Mouse (Mus musculus): Measurements from ENCODE around the gene Saal1. TPM values are rescaled to one million over a fixed set of nuclear protein-coding genes. Genes with fewer than 3 reads are reported as not detected.

The Saal1 gene
- polyA plus RNA-seq, 1 experiment from 2014 or later = 9.5 TPM

GRCm38 (mm10) chr7:46678417-46678816 lies 32.1 kb downstream of the Saal1 start:
- DNase-seq (ENCODE audit: low spot score) (no peak), ATAC-seq (no peak)
- H3K9me3 ChIP-seq (ENCODE audit: low read length) = no peaks in the 10 kb centered on the region
- H3K27ac ChIP-seq (ENCODE audit: low read length) = no peak overlapping the region
- H3K4me2 ChIP-seq (replicated peaks; ENCODE audit: low read depth, low read length) = no peak overlapping the region
- H3K27me3 ChIP-seq (replicated peaks; ENCODE audit: insufficient read depth, low read length) = no peaks in the 10 kb centered on the region
- 85% methylated on average over 3 of the region's 3 CpGs for WGBS
- H3K36me3 ChIP-seq (ENCODE audit: insufficient read depth, low read length) = no peaks in the 10 kb centered on the region
- H3K4me3 ChIP-seq (ENCODE audit: low read depth, low read length) = no peak overlapping the region
- no peak overlapping the region for H3K9ac ChIP-seq (replicated peaks; ENCODE audit: low read depth)
- no peak for TF ChIP-seq CTCF (IDR thresholded peaks at IDR 0.05)
- TF ChIP-seq EP300 (IDR thresholded peaks at IDR 0.05) = no peak
- no peaks in the 10 kb centered on the region for H3K4me1 ChIP-seq (ENCODE audit: insufficient read depth, low read depth, low read length)

GRCm38 (mm10) chr7:46676808-46677360 lies 33.6 kb downstream of the Saal1 start:
- Histone ChIP-seq H3K4me1 (ENCODE audit: insufficient read depth, low read depth, low read length) (no peaks in the 10 kb centered on the region), H3K36me3 (ENCODE audit: insufficient read depth, low read length) (no peaks in the 10 kb centered on the region), H3K4me3 (ENCODE audit: low read depth, low read length) (no peak overlapping the region), H3K27ac (ENCODE audit: low read length) (no peak overlapping the region), H3K9ac (replicated peaks; ENCODE audit: low read depth) (no peak overlapping the region), H3K9me3 (ENCODE audit: low read length) (no peaks in the 10 kb centered on the region), H3K4me2 (replicated peaks; ENCODE audit: low read depth, low read length) (no peak overlapping the region), H3K27me3 (replicated peaks; ENCODE audit: insufficient read depth, low read length) (no peaks in the 10 kb centered on the region)
- no peak for ATAC-seq
- TF ChIP-seq EP300 (IDR thresholded peaks at IDR 0.05) (no peak), CTCF (IDR thresholded peaks at IDR 0.05) (no peak)
- DNase-seq (ENCODE audit: low spot score) = no peak
- WGBS = 47% methylated on average over 5 of the region's 5 CpGs

GRCm38 (mm10) chr7:46675886-46676285 lies 34.6 kb downstream of the Saal1 start:
- TF ChIP-seq CTCF (IDR thresholded peaks at IDR 0.05) = no peak
- TF ChIP-seq EP300 (IDR thresholded peaks at IDR 0.05) = no peak
- Histone ChIP-seq H3K4me1 (ENCODE audit: insufficient read depth, low read depth, low read length) (no peaks in the 10 kb centered on the region), H3K4me2 (replicated peaks; ENCODE audit: low read depth, low read length) (no peak overlapping the region), H3K36me3 (ENCODE audit: insufficient read depth, low read length) (no peaks in the 10 kb centered on the region), H3K9me3 (ENCODE audit: low read length) (no peaks in the 10 kb centered on the region), H3K27ac (ENCODE audit: low read length) (no peak overlapping the region), H3K9ac (replicated peaks; ENCODE audit: low read depth) (no peak overlapping the region), H3K4me3 (ENCODE audit: low read depth, low read length) (no peak overlapping the region), H3K27me3 (replicated peaks; ENCODE audit: insufficient read depth, low read length) (no peaks in the 10 kb centered on the region)
- WGBS = 73% methylated on average over 8 of the region's 8 CpGs
- no peak for ATAC-seq
- DNase-seq (ENCODE audit: low spot score) = no peak

GRCm38 (mm10) chr7:46675061-46675460 lies 35.4 kb downstream of the Saal1 start:
- no peak for TF ChIP-seq CTCF (IDR thresholded peaks at IDR 0.05)
- no peak for TF ChIP-seq EP300 (IDR thresholded peaks at IDR 0.05)
- Histone ChIP-seq H3K36me3 (ENCODE audit: insufficient read depth, low read length) (no peaks in the 10 kb centered on the region), H3K9ac (replicated peaks; ENCODE audit: low read depth) (no peak overlapping the region), H3K27ac (ENCODE audit: low read length) (no peak overlapping the region), H3K9me3 (ENCODE audit: low read length) (no peaks in the 10 kb centered on the region), H3K4me3 (ENCODE audit: low read depth, low read length) (no peak overlapping the region), H3K4me1 (ENCODE audit: insufficient read depth, low read depth, low read length) (no peaks in the 10 kb centered on the region), H3K27me3 (replicated peaks; ENCODE audit: insufficient read depth, low read length) (no peaks in the 10 kb centered on the region), H3K4me2 (replicated peaks; ENCODE audit: low read depth, low read length) (no peak overlapping the region)
- no peak for DNase-seq (ENCODE audit: low spot score)
- ATAC-seq = no peak
- WGBS = 90% methylated on average over 7 of the region's 7 CpGs

GRCm38 (mm10) chr7:46672160-46672672 lies 38.3 kb downstream of the Saal1 start, which contains the start of gene Tph1:
Gene Tph1 (minus strand): TSS chr7:46672537.
- H3K4me3 ChIP-seq (ENCODE audit: low read depth, low read length) = no peak within 1 kb of the TSS
- no peaks in the 10 kb centered on the region for H3K27me3 ChIP-seq (replicated peaks; ENCODE audit: insufficient read depth, low read length)
- DNase-seq (ENCODE audit: low spot score) = peak; percentile 34
- no peaks in the 10 kb centered on the region for H3K36me3 ChIP-seq (ENCODE audit: insufficient read depth, low read length)
- no peak within 1 kb of the TSS for H3K27ac ChIP-seq (ENCODE audit: low read length)
- H3K4me2 ChIP-seq (replicated peaks; ENCODE audit: low read depth, low read length) = no peak within 1 kb of the TSS
- WGBS = 15% methylated on average over 10 of the region's 10 CpGs
- H3K9me3 ChIP-seq (ENCODE audit: low read length) = no peaks in the 10 kb centered on the region
- no peaks in the 10 kb centered on the region for H3K4me1 ChIP-seq (ENCODE audit: insufficient read depth, low read depth, low read length)
- peak; percentile 57 for ATAC-seq
- no peak within 1 kb of the TSS for H3K9ac ChIP-seq (replicated peaks; ENCODE audit: low read depth)
- no peak for TF ChIP-seq EP300 (IDR thresholded peaks at IDR 0.05)
- TF ChIP-seq CTCF (IDR thresholded peaks at IDR 0.05) = no peak

- H3K27ac ChIP-seq (ENCODE audit: low read length) = no peak overlapping the region
- no peak overlapping the region for H3K9ac ChIP-seq (replicated peaks; ENCODE audit: low read depth)
- no peak overlapping the region for H3K4me3 ChIP-seq (ENCODE audit: low read depth, low read length)
- H3K4me1 ChIP-seq (ENCODE audit: insufficient read depth, low read depth, low read length) = no peaks in the 10 kb centered on the region
- no peak overlapping the region for H3K4me2 ChIP-seq (replicated peaks; ENCODE audit: low read depth, low read length)
- no peaks in the 10 kb centered on the region for H3K36me3 ChIP-seq (ENCODE audit: insufficient read depth, low read length)
- no peak for TF ChIP-seq EP300 (IDR thresholded peaks at IDR 0.05)
- TF ChIP-seq CTCF (IDR thresholded peaks at IDR 0.05) = no peak
- H3K27me3 ChIP-seq (replicated peaks; ENCODE audit: insufficient read depth, low read length) = 0 out of 2 replicates have a peak, but pooled peaks cover 3% of the 10 kb centered on the region
- H3K9me3 ChIP-seq (ENCODE audit: low read length) = no peaks in the 10 kb centered on the region
- peak; percentile 11 for DNase-seq (ENCODE audit: low spot score)
- no peak for ATAC-seq
- WGBS = 2% methylated on average over 20 of the region's 21 CpGs
Observed at GRCm38 (mm10) chr7:46667256-46667655, 43.2 kb downstream of the Saal1 start.
